Mouse (Mus musculus): ENCODE data around the gene Cysrt1. TPM values are rescaled to one million over a fixed set of nuclear protein-coding genes. Genes with fewer than 3 reads are reported as not detected.

Gene Cysrt1
- polyA plus RNA-seq, 1 experiment from 2014 or later: not detected

DNA sequence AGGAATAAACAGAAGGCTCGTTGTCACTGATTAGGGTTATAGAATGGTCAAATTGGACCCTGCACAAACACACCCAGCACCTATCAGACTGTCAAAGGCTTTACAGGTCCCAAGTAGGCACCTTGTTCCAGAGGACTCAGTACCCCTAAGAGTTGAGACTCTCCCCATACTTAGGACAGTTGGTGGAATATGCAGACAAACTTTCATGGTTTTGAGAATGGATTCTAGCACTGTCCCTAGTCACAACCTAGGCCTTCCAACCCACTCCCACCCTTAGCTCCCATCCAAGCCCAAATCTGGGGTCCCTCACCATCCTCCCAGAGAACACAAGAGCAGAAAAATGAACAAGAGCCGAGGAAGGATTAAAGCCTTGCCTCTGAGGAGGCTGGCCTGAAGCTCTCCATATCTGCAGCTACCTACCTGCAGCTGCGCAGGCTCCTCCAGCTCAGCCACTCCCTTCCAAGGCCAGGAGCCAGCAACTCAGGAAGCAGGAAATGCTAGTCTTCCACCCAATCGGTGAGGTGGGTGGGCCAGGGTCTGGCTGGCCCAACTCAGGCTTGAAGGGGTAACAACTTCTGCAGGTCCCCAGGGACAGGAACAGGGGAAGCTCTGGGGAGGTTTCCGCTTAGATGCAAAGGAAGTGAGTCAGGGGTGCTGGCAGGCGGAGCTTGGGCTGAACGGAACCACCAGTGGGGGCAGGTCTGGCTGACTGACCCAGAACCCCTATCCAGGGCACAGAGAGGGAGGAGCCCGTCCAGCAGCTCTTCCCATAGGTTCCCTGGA, 45.9 kb downstream of the Cysrt1 start, which contains the start of gene Tor4a:
TSS of gene Tor4a (minus strand) at position 715 of the 783 bp plus-strand sequence.
- Histone ChIP-seq H3K27ac (replicated peaks) (no peak within 1 kb of the TSS; the same call in 1 of the 2 replicates), H3K9me3 (no peaks in the 10 kb centered on the region), H3K27me3 (peaks cover 44% of the 10 kb centered on the region), H3K4me3 (0 out of 2 replicates have a peak within 1 kb of the TSS, but pooled peaks have one; percentile 3), H3K36me3 (peaks cover 19% of the 10 kb centered on the region), H3K9ac (replicated peaks) (no peak within 1 kb of the TSS), H3K4me2 (replicated peaks) (peak within 1 kb of the TSS; percentile 21; the same call in 1 of the 2 replicates), H3K4me1 (peaks cover 12% of the 10 kb centered on the region)
- ATAC-seq (ENCODE audit: low FRiP score, low read depth): no peak
- 15% methylated on average over 8 of the region's 8 CpGs for WGBS

DNA sequence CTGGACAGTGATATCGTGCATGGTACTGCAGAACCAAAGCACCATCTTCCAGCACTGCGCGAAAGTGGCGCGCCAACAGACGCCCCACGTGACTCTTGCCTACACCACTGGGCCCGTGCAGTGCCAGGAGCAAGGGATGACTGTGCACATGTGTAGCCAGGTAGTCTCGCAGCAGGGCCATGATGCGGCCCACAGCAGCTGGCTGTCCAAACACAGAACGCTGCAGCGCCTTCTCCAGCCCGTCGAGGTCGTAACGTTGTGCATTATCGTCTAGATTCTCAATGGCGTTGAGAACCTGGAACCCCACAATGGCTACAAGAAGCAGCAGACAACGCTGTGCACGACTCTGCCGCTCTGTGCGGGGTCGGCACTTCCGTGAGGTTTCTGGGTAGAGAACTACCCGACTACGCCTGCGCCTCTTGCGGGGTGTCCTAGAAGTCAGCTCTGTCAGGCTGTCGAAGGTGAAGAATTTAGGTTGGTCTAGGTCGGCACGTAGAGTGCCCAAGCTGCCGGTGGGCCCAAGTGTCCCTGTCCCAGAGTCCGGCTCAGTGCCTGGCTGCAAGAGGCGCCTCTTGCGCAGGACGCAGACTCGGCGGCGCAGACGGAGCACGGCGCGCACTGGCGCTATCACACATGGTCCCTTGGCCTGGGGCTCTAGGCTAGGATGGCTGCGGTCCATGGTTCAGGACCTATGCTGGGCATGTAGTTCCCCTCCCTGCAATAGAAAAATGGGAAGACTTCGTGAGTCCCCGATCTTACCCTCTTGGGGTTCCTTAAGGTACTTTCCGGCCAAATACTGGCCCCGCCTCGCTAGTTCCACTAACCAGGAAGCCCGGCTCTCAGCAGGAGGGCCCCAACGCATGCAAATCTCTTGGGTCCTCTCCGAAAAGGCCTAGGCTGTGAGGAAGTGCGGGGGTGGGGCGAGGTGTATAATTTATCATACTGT, 46.8 kb downstream of the Cysrt1 start:
- H3K4me2 ChIP-seq (replicated peaks): peak overlapping the region; percentile 21; the same call in 1 of the 2 replicates
- ATAC-seq (ENCODE audit: low FRiP score, low read depth): no peak
- no peak overlapping the region for H3K27ac ChIP-seq (replicated peaks)
- no peaks in the 10 kb centered on the region for H3K9me3 ChIP-seq
- no peak overlapping the region for H3K9ac ChIP-seq (replicated peaks)
- H3K27me3 ChIP-seq: peaks cover 44% of the 10 kb centered on the region
- H3K4me3 ChIP-seq: 0 out of 2 replicates have a peak overlapping the region, but pooled peaks have one; percentile 3
- peaks cover 11% of the 10 kb centered on the region for H3K36me3 ChIP-seq
- H3K4me1 ChIP-seq: peaks cover 12% of the 10 kb centered on the region
- 21% methylated on average over 55 of the region's 55 CpGs for WGBS

DNA sequence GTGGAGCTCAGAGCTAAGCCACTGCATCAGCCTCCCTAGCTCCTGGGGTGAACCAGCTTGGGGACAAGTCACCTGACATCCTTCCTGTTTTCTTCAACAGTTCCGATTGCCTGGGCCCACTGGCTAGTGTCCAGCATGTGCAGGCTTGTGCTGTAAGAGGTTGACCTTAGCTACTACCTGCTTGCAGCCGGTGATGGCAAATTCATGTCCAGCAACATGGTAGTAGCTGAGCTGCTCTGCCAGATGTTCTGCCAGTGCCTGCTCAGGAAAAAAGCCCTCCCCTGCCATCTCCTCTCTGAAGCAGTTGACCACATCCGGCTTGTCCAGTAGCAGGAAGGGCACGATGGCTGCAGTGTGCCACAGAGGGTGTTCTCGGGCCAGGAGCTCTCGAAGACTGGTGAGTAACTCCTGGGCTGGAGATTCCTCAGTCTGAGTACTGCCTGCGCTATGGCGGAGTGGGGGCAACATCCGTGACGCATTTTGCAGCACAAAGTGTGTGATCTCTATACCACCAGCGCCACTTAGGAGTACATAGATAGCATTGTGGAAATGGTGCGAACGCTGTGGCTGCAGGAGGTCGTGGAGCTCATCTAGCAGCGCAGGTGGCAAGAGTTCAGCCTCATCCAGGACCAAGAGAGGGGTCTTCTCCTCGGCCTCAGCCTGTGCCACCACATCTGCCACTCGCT, 47.6 kb downstream of the Cysrt1 start:
- Histone ChIP-seq H3K9me3 (no peaks in the 10 kb centered on the region), H3K4me2 (replicated peaks) (no peak overlapping the region), H3K36me3 (peaks cover 2% of the 10 kb centered on the region), H3K27me3 (peaks cover 44% of the 10 kb centered on the region), H3K4me1 (peaks cover 12% of the 10 kb centered on the region), H3K9ac (replicated peaks) (no peak overlapping the region), H3K27ac (replicated peaks) (no peak overlapping the region), H3K4me3 (no peak overlapping the region)
- no peak for ATAC-seq (ENCODE audit: low FRiP score, low read depth)
- 89% methylated on average over 17 of the region's 17 CpGs for WGBS

DNA sequence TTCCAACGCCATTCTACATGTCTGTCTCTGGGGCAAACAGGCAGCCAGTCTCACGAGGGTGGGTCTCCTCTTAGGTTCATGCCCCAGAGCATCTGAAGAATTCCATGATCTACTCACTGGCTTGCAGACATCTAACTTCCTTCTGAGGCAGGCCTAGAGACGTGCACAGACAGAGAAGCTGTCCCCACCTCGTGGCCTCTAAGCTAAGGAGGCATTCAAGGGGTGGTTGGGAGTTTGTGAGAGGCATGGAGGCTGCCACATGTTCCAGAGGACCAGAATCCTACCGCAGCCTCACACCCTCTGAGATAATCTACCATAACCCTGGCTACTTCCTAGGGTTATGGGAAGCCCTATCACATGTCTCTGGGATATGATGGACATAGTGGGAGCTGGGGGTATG, 48.2 kb downstream of the Cysrt1 start:
- Histone ChIP-seq H3K4me1 (peaks cover 12% of the 10 kb centered on the region), H3K36me3 (no peaks in the 10 kb centered on the region), H3K27ac (replicated peaks) (no peak overlapping the region), H3K4me3 (no peak overlapping the region), H3K9ac (replicated peaks) (no peak overlapping the region), H3K27me3 (peaks cover 44% of the 10 kb centered on the region), H3K4me2 (replicated peaks) (no peak overlapping the region), H3K9me3 (no peaks in the 10 kb centered on the region)
- ATAC-seq (ENCODE audit: low FRiP score, low read depth): no peak
- 78% methylated on average over 5 of the region's 5 CpGs for WGBS

DNA sequence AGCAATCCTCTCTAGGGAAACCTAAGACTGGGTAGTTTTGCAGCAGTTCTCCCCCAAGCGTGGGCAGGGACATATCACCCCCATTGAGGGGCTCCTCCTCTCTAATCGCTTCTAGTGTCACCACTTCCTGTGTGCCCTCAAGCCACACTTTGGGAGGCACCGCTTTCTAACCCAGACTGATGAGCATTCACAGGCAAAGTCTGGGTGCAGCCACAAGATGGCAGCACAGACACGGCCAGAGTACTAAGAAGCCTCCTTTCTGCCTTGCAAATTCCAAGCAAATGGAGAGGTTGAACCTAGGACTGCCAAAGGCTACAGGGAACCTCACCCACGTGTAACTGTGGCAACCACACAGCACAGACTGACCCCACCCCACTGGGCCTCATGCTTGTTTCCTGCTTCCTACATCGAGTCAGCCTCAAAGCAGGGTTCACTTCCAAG, 48.9 kb downstream of the Cysrt1 start:
- Histone ChIP-seq H3K27me3 (peaks cover 44% of the 10 kb centered on the region), H3K36me3 (no peaks in the 10 kb centered on the region), H3K9ac (replicated peaks) (no peak overlapping the region), H3K27ac (replicated peaks) (0 out of 2 replicates have a peak overlapping the region, but pooled peaks have one; percentile 2), H3K9me3 (no peaks in the 10 kb centered on the region), H3K4me2 (replicated peaks) (0 out of 2 replicates have a peak overlapping the region, but pooled peaks have one; percentile 11), H3K4me3 (no peak overlapping the region), H3K4me1 (peaks cover 12% of the 10 kb centered on the region)
- WGBS: 3% methylated on average over 6 of the region's 6 CpGs
- ATAC-seq (ENCODE audit: low FRiP score, low read depth): peak; percentile 80

Other genes starting within 250 kb of the Cysrt1 start
- gene Nsmf, start 188.1 kb downstream of the Cysrt1 start, polyA plus RNA-seq (2016; fragmentation: Nextera tagmentation; extraction: Ambion mirVana): 102 and 104 TPM in 2 replicates
- gene Entpd8, start 162.1 kb downstream of the Cysrt1 start, polyA plus RNA-seq (2016; fragmentation: Nextera tagmentation; extraction: Ambion mirVana): not detected in 2 replicates
- gene Noxa1, start 147.3 kb downstream of the Cysrt1 start, polyA plus RNA-seq (2016; fragmentation: Nextera tagmentation; extraction: Ambion mirVana): not detected in 2 replicates
- 91.2 and 92.1 TPM in 2 replicates for gene Nrarp, start 61.7 kb downstream of the Cysrt1 start, polyA plus RNA-seq (2016; fragmentation: Nextera tagmentation; extraction: Ambion mirVana)
- 1.4 and 1.6 TPM in 2 replicates for gene Tor4a, start 45.6 kb downstream of the Cysrt1 start, polyA plus RNA-seq (2016; fragmentation: Nextera tagmentation; extraction: Ambion mirVana)
- 118 and 123 TPM in 2 replicates for gene Nelfb, start 31.0 kb downstream of the Cysrt1 start, polyA plus RNA-seq (2016; fragmentation: Nextera tagmentation; extraction: Ambion mirVana)
- not detected in 2 replicates for gene Stpg3, start 27.8 kb downstream of the Cysrt1 start, polyA plus RNA-seq (2016; fragmentation: Nextera tagmentation; extraction: Ambion mirVana)
- 0.21 and 1.6 TPM in 2 replicates for gene Fam166a, start 23.7 kb downstream of the Cysrt1 start, polyA plus RNA-seq (2016; fragmentation: Nextera tagmentation; extraction: Ambion mirVana)
- 460 and 476 TPM in 2 replicates for gene Tubb4b, start 17.8 kb downstream of the Cysrt1 start, polyA plus RNA-seq (2016; fragmentation: Nextera tagmentation; extraction: Ambion mirVana)
- not detected in 2 replicates for gene Slc34a3, start 8.1 kb downstream of the Cysrt1 start, polyA plus RNA-seq (2016; fragmentation: Nextera tagmentation; extraction: Ambion mirVana)
- not detected in 2 replicates for gene Rnf224, start 5.7 kb downstream of the Cysrt1 start, polyA plus RNA-seq (2016; fragmentation: Nextera tagmentation; extraction: Ambion mirVana)
- gene Rnf208, start 197 bp downstream of the Cysrt1 start, polyA plus RNA-seq (2016; fragmentation: Nextera tagmentation; extraction: Ambion mirVana): 31.9 and 35.3 TPM in 2 replicates
- 5.1 and 5.2 TPM in 2 replicates for gene AL732309.1, start 4.4 kb upstream of the Cysrt1 start, polyA plus RNA-seq (2016; fragmentation: Nextera tagmentation; extraction: Ambion mirVana)
- 20.6 and 23.6 TPM in 2 replicates for gene Tmem203, start 13.0 kb upstream of the Cysrt1 start, polyA plus RNA-seq (2016; fragmentation: Nextera tagmentation; extraction: Ambion mirVana)
- gene Tprn, start 20.2 kb upstream of the Cysrt1 start, polyA plus RNA-seq (2016; fragmentation: Nextera tagmentation; extraction: Ambion mirVana): 10.1 and 10.2 TPM in 2 replicates
- gene Ssna1, start 30.0 kb upstream of the Cysrt1 start, polyA plus RNA-seq (2016; fragmentation: Nextera tagmentation; extraction: Ambion mirVana): 210 and 216 TPM in 2 replicates
- 143 and 144 TPM in 2 replicates for gene Anapc2, start 30.0 kb upstream of the Cysrt1 start, polyA plus RNA-seq (2016; fragmentation: Nextera tagmentation; extraction: Ambion mirVana)
- not detected in 2 replicates for gene Tmem210, start 45.7 kb upstream of the Cysrt1 start, polyA plus RNA-seq (2016; fragmentation: Nextera tagmentation; extraction: Ambion mirVana)
- gene Lrrc26, start 47.5 kb upstream of the Cysrt1 start, polyA plus RNA-seq (2016; fragmentation: Nextera tagmentation; extraction: Ambion mirVana): not detected in 2 replicates
- gene Grin1, start 76.7 kb upstream of the Cysrt1 start, polyA plus RNA-seq (2016; fragmentation: Nextera tagmentation; extraction: Ambion mirVana): 6.1 and 8.2 TPM in 2 replicates
- gene Man1b1, start 89.9 kb upstream of the Cysrt1 start, polyA plus RNA-seq (2016; fragmentation: Nextera tagmentation; extraction: Ambion mirVana): 72.2 and 72.9 TPM in 2 replicates
- gene Dpp7, start 113.9 kb upstream of the Cysrt1 start, polyA plus RNA-seq (2016; fragmentation: Nextera tagmentation; extraction: Ambion mirVana): 19.5 and 20.5 TPM in 2 replicates
- gene Uap1l1, start 123.2 kb upstream of the Cysrt1 start, polyA plus RNA-seq (2016; fragmentation: Nextera tagmentation; extraction: Ambion mirVana): 2.9 and 7.4 TPM in 2 replicates
- gene Sapcd2, start 129.9 kb upstream of the Cysrt1 start, polyA plus RNA-seq (2016; fragmentation: Nextera tagmentation; extraction: Ambion mirVana): 52.1 and 52.3 TPM in 2 replicates
- gene Entpd2, start 153.4 kb upstream of the Cysrt1 start, polyA plus RNA-seq (2016; fragmentation: Nextera tagmentation; extraction: Ambion mirVana): 0.20 TPM in 2 replicates
- gene Npdc1, start 156.9 kb upstream of the Cysrt1 start, polyA plus RNA-seq (2016; fragmentation: Nextera tagmentation; extraction: Ambion mirVana): 216 and 221 TPM in 2 replicates
- 0.09 TPM in 1 of 2 replicates, not detected in the other for gene Fut7, start 180.8 kb upstream of the Cysrt1 start, polyA plus RNA-seq (2016; fragmentation: Nextera tagmentation; extraction: Ambion mirVana)
- 9.4 and 10.3 TPM in 2 replicates for gene Abca2, start 186.3 kb upstream of the Cysrt1 start, polyA plus RNA-seq (2016; fragmentation: Nextera tagmentation; extraction: Ambion mirVana)
- gene Clic3, start 214.4 kb upstream of the Cysrt1 start, polyA plus RNA-seq (2016; fragmentation: Nextera tagmentation; extraction: Ambion mirVana): 2.5 and 2.9 TPM in 2 replicates
- 42.9 and 48.6 TPM in 2 replicates for gene Paxx, start 218.6 kb upstream of the Cysrt1 start, polyA plus RNA-seq (2016; fragmentation: Nextera tagmentation; extraction: Ambion mirVana)
- gene Ptgds, start 227.6 kb upstream of the Cysrt1 start, polyA plus RNA-seq (2016; fragmentation: Nextera tagmentation; extraction: Ambion mirVana): 1.5 and 1.8 TPM in 2 replicates

Data from midbrain, embryonic 12.5 days (tissue).